Mouse (Mus musculus): ENCODE data around the gene Mtf1.

Mtf1 gene

DNA sequence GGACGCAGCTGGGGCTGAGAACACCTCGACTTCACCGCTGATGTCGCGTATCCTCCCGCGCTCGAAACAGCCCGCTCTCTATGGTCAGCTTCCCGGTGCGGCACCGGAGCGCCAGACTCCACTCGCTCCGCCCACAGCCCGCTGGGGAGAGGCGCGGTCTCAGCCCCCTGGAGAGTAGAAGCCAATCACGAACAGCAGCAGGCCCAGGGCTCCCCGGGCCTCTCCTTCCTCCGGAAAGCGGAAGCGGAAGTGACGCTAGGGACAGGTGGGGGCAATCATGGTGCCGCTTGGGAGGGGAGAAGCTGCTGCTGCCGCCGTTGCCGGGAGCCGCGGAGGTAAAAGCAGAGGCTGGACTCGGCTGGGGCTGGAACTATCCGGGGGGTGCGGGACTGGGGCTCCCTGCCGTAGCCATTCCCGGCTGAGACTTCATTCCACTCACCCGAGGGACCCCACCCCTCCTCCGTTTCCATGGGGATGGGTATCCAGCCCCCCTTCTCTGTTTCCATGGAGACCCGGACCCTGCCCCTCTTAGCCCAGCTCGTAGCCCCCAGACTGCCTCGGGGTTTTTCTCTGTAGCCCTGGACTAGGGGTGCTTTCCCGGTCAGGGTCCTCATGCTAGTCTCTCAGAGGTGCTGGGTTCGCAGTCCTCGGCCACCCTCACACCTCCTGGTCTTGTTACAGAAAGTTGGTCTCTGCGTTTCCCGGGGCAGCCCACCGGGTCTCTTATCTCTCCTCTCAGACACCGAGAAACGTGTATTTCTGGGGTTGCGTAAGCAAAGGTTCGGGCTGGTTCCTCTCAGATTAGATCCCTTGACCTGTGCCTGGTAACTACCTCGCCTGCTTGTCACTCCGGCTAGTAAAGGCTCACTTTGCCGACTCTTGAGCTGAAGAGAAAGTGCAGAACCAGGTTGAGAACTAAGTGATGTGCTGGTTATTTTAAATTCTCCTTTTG is 681 bp downstream of the Mtf1 start:
- peak; percentile 97 for DNase-seq (ENCODE audit: low read depth)

DNA sequence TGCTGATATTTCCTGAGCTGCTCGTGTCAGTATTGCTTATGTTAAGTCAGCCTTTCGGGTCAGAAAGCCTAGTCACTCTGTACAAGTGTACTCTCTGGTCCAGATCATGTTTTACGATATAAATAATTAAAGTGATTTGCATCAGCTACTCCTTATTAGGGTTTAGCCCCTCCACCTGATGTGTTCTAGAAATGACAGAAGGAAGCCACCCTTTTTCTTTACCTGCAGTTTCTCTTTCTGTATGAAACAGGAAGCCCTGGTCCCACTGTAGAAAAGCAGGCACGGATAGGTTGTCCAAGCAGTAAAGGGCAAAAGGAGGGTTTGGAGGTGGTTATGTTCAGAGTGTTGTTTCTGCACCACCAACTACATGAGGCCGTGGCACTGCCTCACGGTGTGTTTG is 1.5 kb downstream of the Mtf1 start:
- peak; percentile 16 for DNase-seq (ENCODE audit: low read depth)

DNA sequence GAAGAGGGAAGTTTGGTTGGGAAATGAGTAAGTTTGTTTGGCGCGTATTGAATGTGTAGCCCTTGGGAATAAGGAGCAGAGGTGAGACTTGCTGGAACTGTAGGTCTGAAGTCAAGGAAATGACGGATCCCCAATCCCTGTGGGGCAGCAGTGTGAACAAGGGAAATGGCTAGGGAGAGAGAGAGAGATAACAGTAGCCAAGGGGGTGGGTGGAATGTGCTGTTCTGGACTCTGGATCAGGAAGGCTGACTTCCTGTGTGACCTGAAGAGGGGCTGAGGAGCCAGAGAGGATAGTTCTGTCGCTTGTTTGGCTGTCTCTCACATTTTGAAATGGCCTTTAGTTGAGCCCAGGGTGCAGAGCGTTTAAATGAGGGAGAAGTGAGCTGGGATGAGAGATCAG is 6.6 kb downstream of the Mtf1 start:
- DNase-seq (ENCODE audit: low read depth) = no peak

DNA sequence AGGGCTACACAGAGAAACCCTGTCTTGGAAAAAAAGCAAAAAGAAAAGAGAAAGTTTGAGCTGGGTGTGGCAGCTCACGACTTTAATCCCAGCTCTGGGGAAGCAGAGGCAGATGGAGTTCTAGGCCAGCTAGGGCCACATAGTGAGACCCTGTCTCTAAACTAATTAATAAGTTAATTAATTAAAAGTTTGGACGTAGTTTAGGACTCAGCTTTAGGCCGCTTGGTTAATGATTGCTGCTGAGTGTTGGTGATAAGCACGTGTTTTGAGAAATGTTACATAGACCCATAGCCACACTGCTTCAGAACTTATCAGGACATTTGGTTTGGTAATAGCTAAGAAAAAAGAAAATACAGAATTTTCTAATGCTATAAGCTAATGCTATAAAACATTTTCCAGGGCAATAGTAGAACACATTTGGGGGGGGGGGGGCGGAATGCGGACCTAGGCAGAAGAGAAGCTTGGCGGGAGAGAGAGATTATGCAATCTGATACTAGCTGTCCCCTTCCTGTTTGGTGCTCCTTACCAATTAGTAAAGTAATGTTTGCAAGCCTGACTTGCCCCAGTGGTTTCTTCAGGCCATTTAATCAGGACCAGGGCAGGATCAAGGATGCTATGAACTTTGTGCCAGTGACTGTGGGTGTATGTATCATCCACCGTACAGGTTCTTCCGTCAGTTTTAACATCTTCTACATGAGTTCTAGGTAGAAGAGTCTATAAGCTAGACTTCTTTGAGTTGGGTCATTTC is 7.4 kb downstream of the Mtf1 start:
- DNase-seq (ENCODE audit: low read depth) = peak; percentile 43

DNA sequence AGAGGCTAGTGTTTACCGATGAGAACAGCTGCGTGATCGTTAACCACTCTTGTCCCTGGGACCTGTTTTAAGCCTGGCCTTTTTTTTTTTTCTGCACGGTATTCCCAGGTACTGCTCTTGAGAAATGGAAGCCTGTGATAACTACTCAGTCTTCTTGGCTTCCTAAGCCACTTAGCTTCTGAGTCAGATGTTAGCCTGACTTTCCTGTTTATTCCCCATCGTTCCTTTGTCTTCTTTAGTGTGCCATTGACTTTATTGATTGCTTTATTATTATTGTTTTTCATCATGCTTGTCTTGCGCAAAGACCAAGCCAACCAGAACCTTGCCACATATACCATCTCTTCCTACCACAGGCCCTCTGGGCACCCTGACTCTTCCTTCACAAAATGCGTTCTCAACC is 8.2 kb downstream of the Mtf1 start:
- no peak for DNase-seq (ENCODE audit: low read depth)

DNA sequence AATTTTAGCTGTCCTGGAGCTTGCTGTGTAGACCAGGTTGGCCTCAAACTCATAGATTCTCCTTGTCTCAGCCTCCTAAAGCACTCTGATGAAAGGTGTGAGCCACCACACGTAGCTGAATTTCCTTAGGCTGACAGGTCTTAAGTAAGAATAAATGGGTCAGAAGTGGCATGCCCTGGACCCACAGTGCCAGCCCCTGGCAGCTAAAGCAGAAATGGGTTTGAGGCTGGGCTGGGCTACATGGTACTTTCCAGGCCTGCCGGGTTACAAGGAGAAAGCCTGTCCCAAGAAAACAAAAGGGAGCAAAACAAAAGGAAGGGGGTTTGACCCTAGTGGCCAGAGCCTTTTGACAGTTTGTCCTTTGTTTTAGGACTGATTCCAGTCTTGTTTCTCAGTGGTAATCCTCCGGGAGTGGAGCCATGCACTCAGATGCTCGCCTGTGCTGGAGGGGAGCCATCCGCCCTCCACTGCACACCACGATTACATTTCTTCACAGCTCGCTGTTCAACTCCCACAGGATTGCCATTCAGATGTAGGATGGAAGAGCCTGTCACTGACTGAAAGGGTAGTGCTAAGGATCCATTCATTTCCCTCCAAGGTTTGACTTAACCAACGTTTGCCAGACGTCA is 9.6 kb downstream of the Mtf1 start:
- no peak for DNase-seq (ENCODE audit: low read depth)

DNA sequence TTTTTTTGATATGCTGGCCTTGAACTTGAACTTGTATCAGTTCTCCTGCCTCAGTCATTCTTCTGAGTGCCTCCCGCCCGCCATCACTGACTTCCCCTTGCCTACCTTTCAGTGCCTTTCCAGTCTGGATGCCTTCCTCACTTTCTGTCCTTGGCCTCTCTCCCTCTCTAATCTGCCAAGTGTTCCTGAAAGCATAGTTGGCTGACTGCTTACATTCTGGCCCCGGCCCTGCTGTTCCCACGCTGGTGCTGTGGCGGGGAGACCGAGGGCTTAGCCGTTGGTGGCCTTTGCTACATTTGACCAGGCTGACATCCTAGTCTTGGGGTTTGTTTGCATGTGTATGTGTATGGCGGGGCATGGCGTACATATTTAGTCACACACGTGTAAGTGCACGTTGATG is 14.0 kb downstream of the Mtf1 start:
- DNase-seq (ENCODE audit: low read depth) = no peak

DNA sequence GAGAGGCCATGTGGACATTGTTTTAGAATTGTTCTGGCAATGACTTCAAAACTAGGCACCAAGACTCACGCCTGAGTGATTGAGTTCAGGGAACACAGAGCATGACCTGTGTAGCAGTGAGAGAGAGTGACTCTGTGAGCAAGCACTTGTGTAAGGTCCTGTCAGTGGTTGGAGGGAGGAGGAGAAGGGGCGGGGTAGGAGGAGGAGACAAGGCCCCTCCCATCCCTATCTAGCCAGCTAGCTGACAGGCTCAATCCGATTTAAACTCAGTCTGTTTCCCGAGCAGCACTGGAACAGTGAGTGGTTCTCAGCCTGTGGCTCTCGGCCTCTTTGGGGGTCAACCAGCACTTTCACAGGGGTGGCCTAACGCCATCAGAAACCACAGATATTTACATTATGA is 15.9 kb downstream of the Mtf1 start:
- DNase-seq (ENCODE audit: low read depth) = peak; percentile 92

DNA sequence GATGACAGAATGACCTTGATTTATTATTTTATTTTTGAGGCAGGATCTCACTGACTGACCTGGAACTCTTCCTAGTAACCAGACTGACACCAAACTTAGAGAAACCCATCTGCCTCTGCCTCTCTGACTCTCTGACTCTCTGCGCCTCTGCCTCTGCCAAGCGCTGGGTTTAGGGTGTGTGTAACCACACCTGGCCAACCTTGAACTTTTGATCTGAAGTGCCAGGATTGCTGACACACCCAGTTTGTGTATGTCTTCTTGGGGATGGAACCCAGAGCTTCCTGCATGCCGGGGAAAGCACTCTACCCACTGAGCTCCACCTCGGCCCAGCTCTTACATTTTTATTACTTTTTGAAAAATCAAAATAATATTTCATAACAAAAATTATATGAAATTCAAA is 16.9 kb downstream of the Mtf1 start:
- DNase-seq (ENCODE audit: low read depth) = no peak

DNA sequence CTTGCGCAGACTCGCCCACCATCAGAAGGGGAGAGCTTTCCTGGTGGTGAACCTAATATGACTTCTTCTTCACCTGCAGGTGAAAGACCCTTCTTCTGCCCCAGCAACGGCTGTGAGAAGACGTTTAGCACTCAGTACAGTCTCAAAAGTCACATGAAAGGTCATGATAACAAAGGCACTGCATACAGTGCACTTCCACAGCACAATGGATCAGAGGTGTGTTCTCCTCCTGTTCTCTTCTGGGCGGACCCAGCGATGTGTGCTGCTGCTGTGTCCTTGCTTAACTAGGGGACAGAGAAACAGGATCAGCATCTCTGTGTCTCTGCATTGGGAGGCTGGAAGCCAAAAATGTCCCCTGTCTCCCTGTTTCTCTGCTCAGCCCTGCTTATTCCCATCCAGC is 23.1 kb downstream of the Mtf1 start:
- DNase-seq (ENCODE audit: low read depth) = no peak

DNA sequence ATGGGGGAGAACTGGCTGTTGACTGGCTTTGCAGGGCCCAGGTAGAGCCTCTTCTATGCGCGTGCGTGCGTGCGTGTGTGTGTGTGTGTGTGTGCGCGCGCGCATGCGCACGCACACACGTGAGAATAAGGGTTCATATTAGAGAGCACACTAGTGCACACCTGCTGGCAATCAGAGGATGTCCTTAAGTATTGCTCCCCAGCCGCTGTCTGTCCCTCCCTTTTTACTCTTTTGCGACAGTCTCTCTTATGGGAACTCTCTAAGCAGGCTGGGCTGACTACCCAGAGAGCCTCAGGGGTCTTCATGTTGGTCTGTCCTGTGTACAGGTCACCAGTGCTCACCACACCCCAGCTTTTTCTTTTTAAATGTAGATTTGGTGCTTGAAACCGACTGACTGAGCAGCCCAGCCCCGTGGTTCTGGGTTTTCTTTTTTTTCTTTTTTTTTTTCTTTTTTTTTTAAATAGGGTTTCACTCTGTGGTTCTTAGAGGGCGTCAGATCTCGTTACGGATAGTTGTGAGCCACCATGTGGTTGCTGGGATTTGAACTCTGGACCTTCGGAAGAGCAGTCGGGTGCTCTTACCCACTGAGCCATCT is 23.6 kb downstream of the Mtf1 start:
- no peak for DNase-seq (ENCODE audit: low read depth)

DNA sequence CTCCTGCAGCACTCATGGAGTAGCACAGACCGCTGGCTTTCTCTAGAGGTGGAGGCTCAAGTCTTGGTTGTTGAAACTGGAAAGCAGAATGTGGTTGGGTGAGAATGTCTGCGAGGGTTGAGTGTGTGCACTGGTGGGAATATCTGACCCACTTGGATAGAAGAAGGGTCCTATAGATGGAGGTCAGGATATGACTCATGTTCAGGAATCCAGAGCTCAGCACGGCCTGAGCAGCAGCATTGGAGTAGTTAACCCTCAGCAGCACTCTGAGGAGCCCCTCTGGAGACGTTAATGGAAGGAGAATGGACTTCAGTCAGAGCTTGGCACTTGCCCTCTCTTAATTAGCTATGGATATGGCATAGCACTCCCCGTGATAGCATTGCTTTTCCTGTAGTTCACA is 27.8 kb downstream of the Mtf1 start:
- DNase-seq (ENCODE audit: low read depth) = no peak

DNA sequence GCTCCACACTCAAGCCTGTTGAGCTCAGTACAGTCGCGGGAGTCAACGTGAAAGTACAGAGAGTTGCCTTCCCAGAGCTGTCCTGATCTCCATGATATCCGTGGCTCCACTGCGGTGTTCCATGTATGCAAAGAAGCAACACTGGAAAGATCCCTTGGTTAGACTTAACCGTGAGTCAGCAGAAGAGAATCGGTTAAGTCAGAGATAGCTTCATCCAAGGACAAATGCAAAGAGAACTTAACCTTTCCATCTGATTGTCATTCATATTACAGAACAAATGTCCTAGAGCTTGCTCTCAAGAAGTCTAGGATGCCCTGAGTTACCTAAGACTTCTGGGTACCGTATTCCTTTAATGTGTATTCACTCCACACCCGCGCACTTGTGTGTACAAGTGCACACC is 30.9 kb downstream of the Mtf1 start:
- no peak for DNase-seq (ENCODE audit: low read depth)

DNA sequence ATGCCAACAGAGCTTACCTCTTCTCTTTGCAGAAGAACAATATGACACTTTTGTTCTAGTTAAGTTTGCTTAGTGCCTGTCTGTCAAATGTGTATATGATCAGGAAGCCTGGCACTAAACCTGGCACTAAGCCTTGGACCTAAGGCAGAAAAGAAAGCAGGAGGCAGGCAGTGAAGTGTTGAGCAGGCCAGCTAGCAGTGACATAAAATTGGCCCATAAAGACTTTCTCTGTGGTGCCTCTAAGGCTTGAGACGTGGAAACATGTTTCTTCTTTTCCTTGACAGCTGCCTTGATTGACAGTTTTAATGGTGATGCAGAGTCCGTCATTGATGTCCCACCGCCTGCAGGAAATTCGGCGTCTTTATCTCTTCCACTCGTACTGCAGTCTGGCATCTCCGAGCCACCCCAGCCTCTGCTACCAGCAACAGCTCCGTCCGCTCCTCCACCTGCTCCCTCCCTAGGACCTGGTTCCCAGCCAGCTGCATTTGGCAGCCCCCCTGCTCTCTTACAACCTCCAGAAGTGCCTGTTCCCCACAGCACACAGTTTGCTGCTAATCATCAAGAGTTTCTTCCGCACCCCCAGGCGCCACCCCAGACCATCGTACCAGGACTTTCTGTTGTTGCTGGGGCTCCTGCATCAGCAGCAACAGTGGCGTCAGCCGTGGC is 36.3 kb downstream of the Mtf1 start:
- no peak for DNase-seq (ENCODE audit: low read depth)

DNA sequence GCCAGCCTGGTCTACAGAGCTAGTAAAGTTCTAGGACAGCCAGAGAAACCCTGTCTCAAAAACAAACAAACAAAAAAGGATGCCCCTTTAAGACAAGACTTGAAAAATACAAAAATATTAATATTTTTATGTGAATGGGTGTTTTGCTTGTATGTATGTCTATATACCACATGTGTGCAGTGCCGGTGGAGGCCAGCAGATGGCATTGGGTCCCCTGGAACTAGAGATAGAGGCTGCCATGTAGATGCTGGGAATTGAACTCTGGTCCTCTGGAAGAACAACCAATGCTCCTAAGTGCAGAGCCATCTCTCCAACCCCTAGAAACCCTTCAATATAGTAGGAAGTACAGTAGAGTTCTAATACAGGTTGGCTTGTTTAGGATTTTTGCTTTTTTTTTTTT is 39.1 kb downstream of the Mtf1 start:
- DNase-seq (ENCODE audit: low read depth) = peak; percentile 44

DNA sequence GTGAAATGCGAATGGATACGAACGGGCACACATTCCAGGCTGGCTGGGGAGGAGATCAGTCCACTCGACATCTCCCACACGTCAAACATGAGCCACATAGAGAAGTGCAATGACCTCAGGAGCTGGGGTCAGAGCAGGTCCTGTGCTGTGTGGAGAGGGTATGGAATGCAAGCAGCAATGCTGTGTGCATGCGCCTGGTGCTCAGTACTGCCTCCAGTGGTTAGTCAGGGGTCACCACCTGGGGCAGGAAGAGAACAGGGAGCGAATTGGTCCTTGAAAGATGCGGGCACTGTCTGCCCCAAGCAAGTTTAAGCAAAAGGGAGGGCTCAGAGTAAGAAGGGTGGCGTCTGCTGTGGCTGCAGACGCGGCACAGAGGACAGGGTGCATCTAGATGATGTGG is 41.6 kb downstream of the Mtf1 start:
- peak; percentile 39 for DNase-seq (ENCODE audit: low read depth)

DNA sequence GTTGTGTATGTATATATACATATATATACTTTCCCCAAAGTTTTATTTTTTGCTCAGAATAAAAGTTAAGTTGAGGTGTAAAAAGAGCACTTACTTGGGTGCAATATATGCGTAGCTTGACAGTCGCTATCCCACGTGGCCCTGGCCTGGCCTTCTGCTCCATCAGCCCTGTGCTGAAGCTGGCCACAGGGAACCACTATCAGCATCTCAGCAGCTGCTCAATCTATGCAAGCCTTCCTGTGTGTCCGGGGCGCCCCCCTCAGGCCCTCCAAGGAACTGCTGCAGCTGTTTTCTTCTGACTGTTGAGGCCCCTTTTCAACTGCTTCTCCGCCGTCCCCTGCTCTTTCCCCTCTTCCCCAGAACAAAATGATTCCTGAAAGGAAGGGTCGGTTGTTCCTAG is 45.7 kb downstream of the Mtf1 start:
- DNase-seq (ENCODE audit: low read depth) = peak; percentile 87

DNA sequence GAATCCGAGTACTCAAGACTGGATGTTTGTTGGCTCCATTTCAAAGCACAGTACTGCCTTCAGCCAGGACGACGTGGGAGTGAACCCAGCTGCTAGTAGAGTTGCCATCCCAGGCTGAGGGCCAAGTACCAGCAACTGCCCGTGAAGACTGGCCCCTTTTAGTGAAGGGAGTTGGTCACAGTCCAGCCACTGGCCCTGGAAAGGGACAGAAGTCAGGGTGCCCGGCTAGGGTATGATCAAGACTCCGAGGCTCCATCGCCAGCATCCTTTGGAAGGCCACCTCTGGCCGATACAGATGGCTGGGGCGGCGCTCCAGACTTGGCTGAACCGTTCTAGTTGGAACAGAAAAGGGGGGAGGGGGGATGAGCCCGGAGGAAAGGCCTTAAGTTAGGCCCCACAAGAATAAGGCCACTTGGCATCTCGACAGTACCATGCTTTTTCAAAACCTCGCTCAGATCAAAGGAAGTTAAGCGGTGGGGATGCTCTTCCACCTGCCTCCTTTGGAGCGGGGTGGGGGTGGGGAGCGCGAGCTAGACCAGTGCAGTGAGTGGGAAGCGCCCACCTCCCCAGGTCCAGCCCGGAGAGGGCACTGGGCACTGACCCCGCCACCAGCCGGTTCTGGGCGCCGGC is 47.8 kb downstream of the Mtf1 start:
- peak; percentile 49 for DNase-seq (ENCODE audit: low read depth)

DNA sequence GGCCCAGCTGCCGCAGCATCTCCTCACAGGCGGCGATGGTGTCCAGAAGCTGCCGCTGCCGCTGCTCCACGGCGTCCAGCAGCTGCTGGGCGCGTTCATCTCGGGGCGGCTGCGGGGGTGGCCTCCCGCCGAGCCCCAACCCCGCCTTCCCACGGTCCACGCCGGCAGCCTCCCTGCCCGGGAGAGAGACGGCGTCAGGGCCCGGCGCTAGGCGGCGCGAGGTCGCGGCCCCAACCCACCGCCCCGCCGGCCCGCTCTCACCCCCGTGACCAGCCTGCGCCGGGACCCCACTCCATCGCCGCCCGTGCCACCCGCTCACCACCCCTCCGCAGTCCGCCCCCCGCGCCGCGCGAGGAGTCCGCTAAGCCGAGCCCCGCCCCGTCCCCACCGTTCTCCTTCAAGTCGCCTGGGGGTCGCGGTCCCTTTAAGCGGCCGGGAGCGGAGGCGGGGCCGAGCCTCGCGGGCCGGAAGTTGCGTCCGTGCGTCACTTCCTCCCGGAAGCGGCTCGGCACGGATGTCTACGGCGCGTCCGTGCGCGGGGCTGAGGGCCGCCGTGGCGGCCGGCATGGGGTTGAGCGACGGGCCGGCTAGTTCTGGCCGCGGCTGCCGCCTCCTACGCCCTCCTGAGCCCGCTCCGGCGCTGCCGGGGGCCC is 48.5 kb downstream of the Mtf1 start, which contains the start of gene Yrdc:
Gene Yrdc, plus strand, starts transcription at position 419 of the 653 bp plus-strand sequence.
- peak; percentile 92 for DNase-seq (ENCODE audit: low read depth)

DNA sequence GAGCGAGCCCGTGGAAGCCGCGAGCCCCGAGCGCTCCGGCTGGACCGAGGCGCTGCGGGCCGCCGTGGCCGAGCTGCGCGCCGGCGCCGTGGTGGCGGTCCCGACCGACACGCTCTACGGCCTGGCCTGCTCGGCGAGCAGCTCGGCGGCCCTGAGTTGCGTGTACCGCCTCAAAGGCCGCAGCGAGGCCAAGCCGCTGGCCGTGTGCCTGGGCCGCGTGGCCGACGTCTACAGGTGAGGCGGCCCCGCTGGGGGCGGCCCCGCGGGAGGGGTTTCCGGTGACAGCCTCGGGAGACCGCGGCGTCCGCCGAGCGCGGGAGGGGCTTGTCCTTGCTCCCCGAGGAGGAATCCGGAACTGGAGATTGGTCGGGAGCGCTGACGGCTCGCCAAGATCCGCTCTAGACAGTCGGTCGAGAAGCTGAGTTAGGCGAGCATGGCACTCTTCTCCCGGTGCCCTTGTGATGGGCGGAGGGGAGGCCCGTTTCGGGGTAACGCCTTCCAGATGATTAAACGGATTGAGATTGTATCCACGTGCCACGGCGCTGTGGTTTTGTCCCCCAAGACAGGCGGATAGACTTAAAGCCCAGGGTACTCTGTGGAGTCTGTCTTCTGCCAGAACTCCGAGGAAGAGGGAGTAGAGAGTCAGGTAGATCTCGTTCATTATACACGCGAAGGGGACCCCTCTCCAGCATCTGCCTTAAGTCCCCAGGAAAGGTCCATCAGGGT is 49.2 kb downstream of the Mtf1 start, which contains the start of gene 1110065P20Rik:
Gene 1110065P20Rik, minus strand, starts transcription at position 264 of the 726 bp plus-strand sequence.
- peak; percentile 79 for DNase-seq (ENCODE audit: low read depth)
